Mouse (Mus musculus) adrenal gland (tissue): ENCODE measurements around the gene Ccdc66.

ENCODE experiments used
- intact Hi-C: fragments of 180-260 bp; cut with DNase I; formaldehyde crosslinking; loops from one replicate; pipeline ENCODE4 v1.15.1; 2025
- long read RNA-seq, 2 experiments: library from polyadenylated mRNA; unstranded; transcript quantifications; one replicate each; pipeline ENCODE4 v2.0.0; 2020; ENCODE audit warnings: borderline replicate concordance in 1 of 2; ENCODE audit not compliant: insufficient replicate concordance in 1 of 2

Ccdc66 gene
- long read RNA-seq, experiment 1, partial matches to known transcripts = 2 of 4 reads
- long read RNA-seq, experiment 1, other reads (novel, unspliced or antisense) = 2 of 4 reads
- long read RNA-seq, experiment 2, partial matches to known transcripts = 3 of 4 reads
- long read RNA-seq, experiment 2, other reads (novel, unspliced or antisense) = 1 of 4 reads

DNA sequence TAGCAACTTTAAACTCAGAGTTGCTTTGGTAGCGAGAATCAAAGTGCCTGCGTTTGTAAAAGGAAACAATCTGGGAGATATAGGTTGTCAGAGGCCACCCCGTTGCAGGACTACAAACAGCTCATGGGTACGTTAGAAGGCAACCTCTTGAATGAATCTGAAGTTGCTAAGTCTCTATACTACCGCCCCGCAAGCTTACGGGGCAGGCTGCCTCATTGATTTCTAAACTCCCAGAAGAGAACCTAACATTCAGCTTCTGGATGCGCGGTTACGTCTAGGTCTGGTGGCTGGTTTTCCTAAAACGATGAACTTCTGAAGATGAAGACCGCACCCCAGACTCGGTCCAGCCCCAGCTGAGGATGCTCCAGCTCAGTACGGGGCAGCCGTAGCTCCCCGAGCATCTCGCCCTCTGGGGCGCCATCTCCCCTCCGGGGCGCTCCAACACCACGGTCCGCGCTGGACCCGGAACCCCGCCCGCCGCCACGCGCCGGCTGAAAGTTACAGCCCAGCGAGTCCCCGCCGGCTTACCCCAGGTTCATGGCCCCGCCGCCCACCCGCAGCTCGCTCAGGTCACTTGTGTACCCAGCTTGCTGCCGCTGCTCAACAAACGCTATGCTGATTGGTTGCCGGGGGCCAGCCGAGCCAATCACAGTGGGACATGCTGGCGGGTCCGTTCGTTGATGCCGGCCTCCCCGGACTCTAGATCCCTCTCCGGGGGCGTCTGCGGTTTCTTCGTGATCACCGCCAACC is at the start of gene Ccdc66:
Gene Ccdc66, minus strand, starts transcription at position 567 of the 750 bp plus-strand sequence.
- intact Hi-C loops = no loop called here

DNA sequence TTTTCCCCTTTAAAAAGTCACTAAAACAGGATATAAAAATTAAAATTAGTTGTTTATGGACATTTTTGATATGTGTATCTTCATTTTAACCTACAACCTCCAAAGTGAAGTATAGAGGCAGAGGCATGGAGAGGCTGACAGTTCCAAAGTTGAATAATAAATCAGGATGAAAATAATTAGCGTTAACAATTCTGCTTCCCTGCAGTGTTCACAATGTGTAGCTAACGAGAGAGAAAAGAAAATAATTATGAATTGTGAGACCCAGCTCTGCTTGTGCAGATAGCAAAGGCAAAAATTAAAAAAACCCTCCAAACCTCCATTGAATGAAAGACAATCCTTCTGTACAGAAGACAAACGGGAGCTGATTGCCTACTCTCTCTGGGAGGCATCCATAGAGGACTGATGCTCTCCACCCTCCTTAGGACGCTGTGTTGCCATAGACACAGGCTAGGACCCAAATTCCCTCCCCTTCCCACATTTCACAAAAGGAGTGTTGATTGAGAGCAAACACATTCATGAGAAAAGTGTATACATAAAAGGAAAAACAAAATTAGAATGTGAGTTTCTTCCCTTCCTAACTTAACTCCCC is 35.7 kb upstream of the Ccdc66 start:
- intact Hi-C loops = no loop called here

DNA sequence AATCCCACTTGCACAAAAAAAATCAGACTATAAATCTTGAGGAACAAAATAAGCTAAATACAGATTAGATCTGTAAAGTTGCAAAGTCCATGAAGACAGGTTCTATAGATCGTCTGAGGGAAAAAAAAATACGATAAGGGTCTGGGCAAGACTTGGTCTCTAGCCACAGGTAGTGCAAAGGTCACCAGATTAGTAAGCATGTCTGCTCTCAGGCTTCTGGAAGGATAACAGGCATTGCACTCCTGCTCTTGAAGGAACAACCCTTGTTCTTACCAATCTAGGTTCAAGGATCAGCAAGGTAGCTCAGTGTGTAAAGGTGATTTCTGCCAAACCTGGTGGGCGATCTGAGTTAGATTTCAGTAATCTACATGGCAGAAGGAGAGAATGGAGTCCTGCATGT is 28.2 kb upstream of the Ccdc66 start:
- intact Hi-C loops = no loop called here

DNA sequence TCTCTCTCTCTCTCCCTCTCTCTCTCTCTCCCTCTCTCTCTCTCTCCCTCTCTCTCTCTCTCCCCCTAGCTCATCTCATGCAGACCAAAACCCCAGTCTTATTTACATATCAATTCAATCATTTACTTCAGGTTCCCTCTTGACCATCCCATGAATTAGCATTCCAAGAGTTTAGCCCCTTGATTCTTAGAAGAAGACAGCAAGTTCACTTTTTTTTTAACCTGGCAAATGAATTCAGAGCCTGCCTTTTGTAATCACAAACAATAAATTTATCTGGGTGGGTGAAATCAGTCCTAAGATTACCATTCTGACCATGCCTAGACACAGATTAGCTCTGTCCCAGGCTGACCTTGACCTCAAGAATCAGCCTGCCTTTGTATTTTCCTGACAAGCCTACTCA is 16.3 kb upstream of the Ccdc66 start:
- intact Hi-C loops = no loop called here

DNA sequence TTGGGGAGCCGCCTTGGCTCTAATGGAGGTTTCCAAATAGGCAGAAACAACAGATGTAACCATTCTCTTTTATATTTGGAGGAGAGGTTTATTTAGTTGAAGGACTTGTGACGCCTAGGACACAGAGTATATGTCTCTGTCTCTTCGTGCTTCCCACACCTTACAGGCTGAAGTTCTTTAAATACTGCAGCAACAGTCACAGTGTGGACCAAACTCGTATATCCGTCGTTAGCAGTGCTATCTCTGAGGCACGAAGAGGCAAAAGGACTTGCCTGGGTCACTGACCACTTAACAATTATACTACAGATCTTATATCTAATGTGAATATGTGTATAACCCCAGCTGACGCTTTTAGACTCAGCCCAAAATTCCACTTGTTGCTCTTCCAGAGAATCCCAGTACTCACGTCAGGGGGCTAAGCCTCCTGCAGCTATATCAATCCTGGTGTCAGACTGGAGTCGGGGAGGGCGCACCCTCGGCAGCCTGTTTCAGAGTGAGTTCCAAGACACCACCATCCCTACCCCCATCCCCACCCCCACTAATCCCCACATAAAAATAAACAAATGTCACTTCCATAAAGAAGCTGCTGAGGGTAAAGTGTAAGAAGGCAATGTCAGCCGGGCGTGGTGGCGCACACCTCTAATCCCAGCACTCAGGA is 513 bp upstream of the Ccdc66 start:
- intact Hi-C loops = no loop called here

DNA sequence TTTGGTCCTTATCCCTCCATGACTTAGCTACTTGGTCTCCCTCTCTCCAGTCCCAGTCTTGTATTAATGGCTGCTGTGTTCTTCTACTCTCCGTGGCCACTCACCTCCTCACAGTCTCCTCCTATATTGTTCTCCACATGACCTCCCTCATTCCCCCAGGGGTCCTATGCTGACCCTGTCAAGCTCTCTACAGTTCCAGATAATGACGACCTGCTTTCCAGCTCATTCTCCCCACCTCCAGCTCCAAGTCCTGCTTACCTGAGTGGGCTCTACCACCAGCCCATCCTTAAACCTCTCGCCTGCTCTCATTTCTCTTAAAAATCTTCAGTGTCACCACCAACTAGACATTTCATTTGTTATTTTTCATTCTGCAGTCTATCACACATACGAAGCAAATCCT is 7.2 kb downstream of the Ccdc66 start:
- intact Hi-C loops = no loop called here

DNA sequence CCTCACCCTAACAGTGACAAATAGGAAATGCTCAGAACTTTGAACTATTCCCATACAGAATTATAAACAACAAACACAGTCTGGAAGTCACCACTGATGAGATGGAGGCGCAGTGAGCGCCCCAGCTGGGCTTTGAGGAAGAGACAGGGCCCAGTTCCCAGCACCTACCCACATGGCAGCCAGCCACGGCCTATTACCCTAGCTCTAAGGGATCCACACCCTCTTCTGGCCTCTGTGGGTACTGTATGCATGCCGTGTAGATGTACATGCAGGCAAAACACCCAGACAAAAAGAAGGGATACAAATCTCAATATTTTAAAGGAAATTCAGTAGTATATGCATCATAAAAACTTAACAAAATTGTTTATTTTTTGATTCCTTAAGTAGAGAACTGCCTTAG is 14.7 kb downstream of the Ccdc66 start:
- intact Hi-C loops = no loop called here

DNA sequence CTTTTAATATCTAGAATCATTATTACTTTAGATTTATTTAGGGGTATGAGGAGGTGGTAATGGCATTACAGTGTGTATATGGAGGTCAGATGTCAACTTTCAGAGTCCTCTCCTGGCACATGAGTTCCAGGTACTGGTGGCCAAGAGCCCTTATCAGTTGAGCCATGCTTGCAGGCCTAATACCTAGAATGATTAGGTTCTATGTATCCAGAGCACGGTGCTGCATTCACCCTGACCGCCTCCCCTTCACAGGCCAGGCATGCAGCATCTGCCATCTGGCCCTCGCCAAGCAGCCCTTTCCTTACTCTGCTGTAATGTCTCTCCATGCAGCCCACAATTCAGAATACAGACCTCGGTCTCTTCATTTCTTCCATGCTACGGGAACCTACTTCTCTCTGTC is 16.9 kb downstream of the Ccdc66 start:
- intact Hi-C loops = no loop called here

DNA sequence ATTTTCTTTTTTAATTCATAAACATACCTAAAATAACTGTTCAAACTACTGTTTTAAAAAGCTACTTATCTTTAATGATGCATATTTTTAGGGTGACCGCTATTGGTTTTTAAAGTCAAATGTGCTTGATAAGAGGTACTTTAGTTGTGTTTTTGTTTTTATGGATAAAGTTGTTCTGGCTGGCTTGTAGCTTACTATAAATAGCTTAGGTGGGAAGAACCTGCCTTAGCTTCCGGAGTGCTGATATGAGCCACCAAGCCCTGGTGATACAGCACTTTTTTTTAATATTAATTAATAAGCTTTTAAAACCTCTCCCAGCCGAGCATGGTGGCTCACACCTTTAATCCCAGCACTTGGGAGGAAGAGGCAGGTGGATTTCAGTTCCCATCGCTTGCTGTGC is 61.3 kb downstream of the Ccdc66 start:
- intact Hi-C loops = no loop called here

DNA sequence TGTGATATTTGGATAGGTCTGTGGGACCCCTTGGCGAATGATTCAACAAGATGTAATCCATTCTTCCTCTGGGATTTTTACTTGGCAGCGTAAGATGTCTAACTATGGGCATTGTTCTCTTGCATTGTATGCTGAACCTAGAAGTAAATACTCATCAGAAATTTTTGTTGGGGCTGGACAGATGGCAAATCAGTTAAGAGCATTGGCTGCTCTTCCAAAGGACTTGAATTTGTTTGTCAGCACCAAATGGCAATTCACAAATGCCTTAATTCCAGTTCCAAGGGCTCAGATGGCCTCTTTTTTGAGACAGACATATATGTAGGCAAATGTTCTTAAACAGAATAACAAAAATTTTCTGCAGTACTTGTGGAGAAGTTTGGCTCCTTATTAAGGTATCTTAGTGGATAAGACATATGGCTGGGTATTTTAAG is 63.4 kb downstream of the Ccdc66 start:
- intact Hi-C loops = no loop called here

DNA sequence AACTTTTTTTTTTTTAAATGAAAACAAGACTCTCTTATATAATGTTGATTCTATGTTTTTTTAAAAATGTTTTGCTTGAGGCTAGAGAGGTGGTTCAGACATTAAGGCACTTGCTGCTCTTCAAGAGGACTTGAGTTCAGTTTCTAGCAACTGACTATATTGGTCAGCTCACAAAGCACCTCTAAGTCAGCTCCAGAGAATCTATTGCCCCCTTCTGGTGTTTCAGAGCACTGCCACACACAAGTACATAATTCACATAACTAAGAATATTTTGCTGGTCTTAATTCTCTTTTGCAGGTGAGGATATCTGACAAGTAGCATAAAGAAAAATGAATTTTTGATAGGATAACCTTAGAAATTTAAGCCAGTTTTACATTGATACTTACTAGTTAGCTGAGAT is 67.3 kb downstream of the Ccdc66 start:
- intact Hi-C loops = no loop called here

DNA sequence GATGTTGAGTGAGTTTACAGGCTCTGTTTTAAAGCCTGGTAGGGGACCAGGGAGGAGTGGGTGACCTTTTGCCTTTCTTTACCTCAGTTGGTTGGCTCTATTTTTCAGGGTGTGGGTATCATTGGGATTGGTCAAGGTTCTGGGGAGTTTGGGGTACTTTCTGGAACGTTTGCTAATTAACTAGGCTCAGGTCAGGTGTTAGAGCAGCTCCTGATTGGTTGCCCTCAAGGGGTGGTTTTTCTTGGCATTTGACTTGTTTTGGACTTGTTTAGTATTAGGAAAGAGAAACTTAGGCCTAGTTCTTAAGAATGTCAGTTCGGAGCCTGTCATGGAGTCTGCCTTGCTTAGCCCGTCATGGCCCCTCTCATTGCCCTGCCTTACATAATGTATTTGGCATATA is 71.4 kb downstream of the Ccdc66 start:
- intact Hi-C loops = no loop called here

DNA sequence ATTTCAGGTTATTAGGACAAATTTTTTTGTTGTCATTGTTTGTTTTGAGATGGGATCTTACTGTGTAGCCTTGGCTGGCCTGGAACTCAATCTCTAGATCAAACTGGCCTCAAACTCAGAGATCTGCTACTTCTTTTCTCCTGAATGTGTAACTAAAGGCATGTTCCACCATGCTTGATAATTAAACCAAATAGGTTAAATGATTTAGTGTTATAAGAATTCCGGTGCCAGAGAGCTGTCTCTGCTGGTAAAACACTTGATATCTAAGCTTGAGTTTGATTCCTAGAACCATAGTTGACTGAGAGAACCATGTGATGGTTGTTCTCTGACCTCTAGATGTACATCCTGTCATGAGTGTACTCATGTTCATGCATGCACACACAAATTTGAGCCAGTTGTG is 72.1 kb downstream of the Ccdc66 start:
- intact Hi-C loops = no loop called here

DNA sequence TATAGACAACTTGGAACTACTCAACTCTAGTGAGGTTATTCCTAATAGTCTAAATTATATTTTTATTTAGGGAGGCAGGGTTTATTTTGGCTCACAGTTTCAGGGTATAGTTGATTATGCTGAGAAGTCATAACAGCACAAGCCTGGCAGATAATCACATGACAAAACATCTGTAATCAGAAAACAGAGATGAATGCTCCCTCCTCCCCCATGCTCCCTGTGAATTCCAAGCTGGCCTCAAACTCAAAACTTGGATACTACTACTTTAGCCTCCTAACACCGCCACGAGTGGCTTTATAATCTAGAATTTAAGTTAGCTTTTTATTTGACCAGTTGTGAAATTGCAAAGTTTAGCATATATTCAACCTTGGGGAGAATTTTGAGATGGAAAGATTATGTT is 76.2 kb downstream of the Ccdc66 start:
- intact Hi-C loops = no loop called here
